Mouse (Mus musculus) MEL (cell line): ENCODE measurements around the gene Glmp. TPM values are rescaled to one million over a fixed set of nuclear protein-coding genes. Genes with fewer than 3 reads are reported as not detected.

Experiments used
- DNase-seq: peaks from one replicate; pipeline ENCODE4 v3.0.0; 2011; ENCODE audit warnings: low read depth, low spot score
- H3K27ac ChIP-seq: 2 replicates; pipeline ENCODE4 v1.5.1; 2012; ENCODE audit warnings: low read depth, mild to moderate bottlenecking, control low read depth, low read length, moderate library complexity; ENCODE audit not compliant: control insufficient read depth
- H3K27me3 ChIP-seq, 2 experiments: fragments of 150-350 bp in 1 of 2; sonication (generic) in 1 of 2; 2 replicates each; pipeline ENCODE4 v1.6.1; 2012; ENCODE audit warnings: low read length in 2 of 2, mild to moderate bottlenecking in 2 of 2, improper control_type of control experiment in 1 of 2, moderate library complexity in 1 of 2; ENCODE audit not compliant: insufficient read depth in 2 of 2, control insufficient read depth in 1 of 2
- H3K36me3 ChIP-seq, 2 experiments: 2 replicates each; pipeline ENCODE4 v1.6.1; 2012 to 2014; ENCODE audit warnings: low read length in 2 of 2, improper control_type of control experiment in 1 of 2, inconsistent platforms in 1 of 2, mild to moderate bottlenecking in 1 of 2; ENCODE audit not compliant: insufficient read depth in 2 of 2, control insufficient read depth in 1 of 2
- H3K4me1 ChIP-seq, 2 experiments: fragments of 150-350 bp in 1 of 2; sonication (generic) in 1 of 2; 2 replicates each; pipeline ENCODE4 v1.6.1; 2012; ENCODE audit warnings: low read length in 2 of 2, improper control_type of control experiment in 1 of 2, mild to moderate bottlenecking in 1 of 2; ENCODE audit not compliant: insufficient read depth in 2 of 2, control insufficient read depth in 1 of 2
- H3K4me3 ChIP-seq, 2 experiments: fragments of 150-350 bp in 1 of 2; sonication (generic) in 1 of 2; 2 replicates each; pipeline ENCODE4 v1.5.1; 2012; ENCODE audit warnings: low read depth in 2 of 2, low read length in 2 of 2, mild to moderate bottlenecking in 2 of 2, moderate library complexity in 2 of 2, control low read depth in 1 of 2, improper control_type of control experiment in 1 of 2; ENCODE audit not compliant: control insufficient read depth in 1 of 2, insufficient read depth in 1 of 2
- H3K79me2 ChIP-seq: 2 replicates; pipeline ENCODE4 v1.6.1; 2012; ENCODE audit warnings: mild to moderate bottlenecking, low read length, moderate library complexity; ENCODE audit not compliant: control insufficient read depth, poor library complexity, insufficient read depth
- H3K9ac ChIP-seq: 2 replicates; pipeline ENCODE4 v1.6.1; 2012; ENCODE audit warnings: low read depth, mild to moderate bottlenecking, control low read depth, low read length, moderate library complexity; ENCODE audit not compliant: control insufficient read depth, poor library complexity, severe bottlenecking
- H3K9me3 ChIP-seq: fragments of 150-350 bp; sonication (generic); replicated peaks from 2 replicates; pipeline ENCODE4 v1.6.1; 2012; ENCODE audit warnings: mild to moderate bottlenecking, low read length, improper control_type of control experiment, moderate library complexity; ENCODE audit not compliant: insufficient read depth
- BHLHE40 ChIP-seq: IDR thresholded peaks from 2 replicates; pipeline ENCODE4 v1.6.1; 2012; ENCODE audit warnings: low read depth, mild to moderate bottlenecking, inconsistent platforms, low read length, improper control_type of control experiment, borderline replicate concordance
- CHD1 ChIP-seq: IDR thresholded peaks from 2 replicates; pipeline ENCODE4 v1.6.1; 2012; ENCODE audit warnings: low read depth, mild to moderate bottlenecking, inconsistent platforms, low read length, improper control_type of control experiment
- CHD2 ChIP-seq: IDR thresholded peaks from 2 replicates; pipeline ENCODE4 v1.6.1; 2011; ENCODE audit warnings: low read length, improper control_type of control experiment
- ETS1 ChIP-seq: IDR thresholded peaks from 2 replicates; pipeline ENCODE4 v1.6.1; 2012; ENCODE audit warnings: low read depth, mild to moderate bottlenecking, inconsistent platforms, low read length, improper control_type of control experiment, moderate library complexity
- GATA1 ChIP-seq: IDR thresholded peaks from 2 replicates; pipeline ENCODE4 v1.6.1; 2011; ENCODE audit warnings: low read depth, low read length, improper control_type of control experiment
- MAFK ChIP-seq: IDR thresholded peaks from 2 replicates; pipeline ENCODE4 v1.6.1; 2011; ENCODE audit warnings: low read depth, mild to moderate bottlenecking, low read length, improper control_type of control experiment, borderline replicate concordance
- MEF2A ChIP-seq: IDR thresholded peaks from 2 replicates; pipeline ENCODE4 v1.6.1; 2014; ENCODE audit warnings: low read depth, mild to moderate bottlenecking, inconsistent platforms, low read length, improper control_type of control experiment; ENCODE audit not compliant: poor library complexity, insufficient replicate concordance, severe bottlenecking; ENCODE audit errors: extremely low read depth
- MXI1 ChIP-seq: IDR thresholded peaks from 2 replicates; pipeline ENCODE4 v1.6.1; 2011; ENCODE audit warnings: mild to moderate bottlenecking, low read depth, low read length, improper control_type of control experiment
- NELFE ChIP-seq: IDR thresholded peaks from 2 replicates; pipeline ENCODE4 v1.6.1; 2011; ENCODE audit warnings: low read depth, low read length, improper control_type of control experiment
- POLR2AphosphoS2 ChIP-seq: IDR thresholded peaks from 2 replicates; pipeline ENCODE4 v1.6.1; 2011; ENCODE audit warnings: low read length, improper control_type of control experiment
- POLR2AphosphoS5 ChIP-seq: IDR thresholded peaks from 2 replicates; pipeline ENCODE4 v1.6.1; 2012; ENCODE audit warnings: low read depth, borderline replicate concordance, mild to moderate bottlenecking, inconsistent platforms, low read length, moderate library complexity, mixed read lengths
- RAD21 ChIP-seq: IDR thresholded peaks from 2 replicates; pipeline ENCODE4 v1.6.1; 2011; ENCODE audit warnings: mild to moderate bottlenecking, low read depth, low read length, improper control_type of control experiment
- RCOR1 ChIP-seq: IDR thresholded peaks from 2 replicates; pipeline ENCODE4 v1.6.1; 2012; ENCODE audit warnings: low read depth, mild to moderate bottlenecking, inconsistent platforms, low read length, improper control_type of control experiment
- SMC3 ChIP-seq: IDR thresholded peaks from 2 replicates; pipeline ENCODE4 v1.6.1; 2011; ENCODE audit warnings: low read depth, low read length, improper control_type of control experiment
- TAL1 ChIP-seq: IDR thresholded peaks from 2 replicates; pipeline ENCODE4 v1.6.1; 2012; ENCODE audit warnings: mild to moderate bottlenecking, inconsistent platforms, low read length, moderate library complexity, mixed read lengths
- TBP ChIP-seq: IDR thresholded peaks from 2 replicates; pipeline ENCODE4 v1.8.0; 2011; ENCODE audit warnings: low read depth, low read length, improper control_type of control experiment
- USF1 ChIP-seq: IDR thresholded peaks from 2 replicates; pipeline ENCODE4 v1.6.1; 2014; ENCODE audit warnings: low read depth, mild to moderate bottlenecking, inconsistent platforms, low read length, improper control_type of control experiment, moderate library complexity
- USF2 ChIP-seq, 2 experiments: IDR thresholded peaks; 2 replicates each; pipeline ENCODE4 v1.6.1; 2011 to 2012; ENCODE audit warnings: improper control_type of control experiment in 2 of 2, low read length in 2 of 2, borderline replicate concordance in 1 of 2, inconsistent platforms in 1 of 2, low read depth in 1 of 2, mild to moderate bottlenecking in 1 of 2; ENCODE audit not compliant: insufficient read depth in 1 of 2
- ZMIZ1 ChIP-seq: IDR thresholded peaks from 2 replicates; pipeline ENCODE4 v1.6.1; 2012; ENCODE audit warnings: low read depth, mild to moderate bottlenecking, inconsistent platforms, low read length, improper control_type of control experiment, moderate library complexity
- ZNF384 ChIP-seq: IDR thresholded peaks from 2 replicates; pipeline ENCODE4 v1.6.1; 2012; ENCODE audit warnings: low read depth, mild to moderate bottlenecking, inconsistent platforms, low read length, improper control_type of control experiment
- polyA plus RNA-seq, 2 experiments: library from polyadenylated mRNA; stranded (reverse) in 1 of 2; unstranded in 1 of 2; fragments of >175 nt in 1 of 2; fragments of >200 nt in 1 of 2; gene quantifications; 2 replicates each; pipeline versions ENCODE4 v1.2.1 to v1.2.4; 2012; ENCODE audit warnings: low replicate concordance in 2 of 2, low read depth in 1 of 2; ENCODE audit not compliant: insufficient read length in 2 of 2, insufficient read depth in 1 of 2, missing spikeins in 1 of 2
- total RNA-seq: library from RNA; depleted of rRNA; stranded (reverse); fragments of 300-350 nt; gene quantifications from 2 replicates; pipeline ENCODE4 v1.2.3, GENCODE M21; 2012

Glmp gene
- total and polyA plus RNA-seq, 3 experiments: 47.6 to 181 TPM; not detected in 1

DNA sequence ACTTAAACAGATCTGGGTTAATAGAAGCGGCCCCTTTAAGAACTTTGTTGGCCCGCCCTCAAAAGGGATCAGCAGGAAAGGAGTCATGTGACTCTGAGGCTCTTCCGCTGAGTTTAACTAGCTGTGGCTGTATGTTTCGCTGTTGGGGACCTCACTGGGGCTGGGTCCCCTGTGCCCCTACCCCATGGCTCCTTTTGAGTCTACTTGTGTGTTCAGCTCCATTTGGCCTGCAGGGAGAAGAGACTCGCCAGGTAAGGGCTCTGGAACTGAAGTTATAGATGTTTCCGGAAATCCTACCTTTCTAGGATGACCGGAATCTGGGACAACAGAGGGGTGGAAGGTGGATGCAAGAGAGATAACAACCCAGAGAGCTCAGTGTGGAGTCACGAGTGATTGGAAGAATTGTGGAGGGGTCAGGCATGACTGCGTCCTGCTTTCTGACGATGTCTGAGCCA, at the start of gene Glmp (continued):
- TF ChIP-seq CHD1: no peak
- peak; percentile 68; the same call in 1 of the 2 replicates for TF ChIP-seq TBP
- 0 out of 2 replicates have a peak, but pooled peaks have one; percentile 58 for TF ChIP-seq ETS1

DNA sequence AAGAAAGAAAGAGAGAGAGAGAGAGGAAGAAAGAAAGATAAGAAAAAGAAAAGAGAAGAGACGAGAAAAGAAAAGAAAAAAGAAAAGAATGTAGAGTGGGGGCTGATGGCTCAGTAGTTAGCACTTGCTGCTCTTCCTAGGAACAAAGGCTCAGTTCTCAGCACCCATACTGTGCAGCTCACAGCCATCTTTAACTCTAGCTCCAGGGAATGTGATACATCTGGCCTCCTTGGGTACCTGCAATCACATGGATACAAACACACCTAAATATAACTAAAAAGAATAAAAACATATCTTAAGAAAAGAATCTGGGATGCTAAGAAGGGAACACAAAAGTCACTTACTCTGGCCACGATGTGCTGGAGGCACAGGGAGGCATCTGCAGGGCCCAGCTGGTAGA, 48.7 kb upstream of the Glmp start:
- H3K4me3 ChIP-seq: no peak overlapping the region
- no peak for DNase-seq
- no peak overlapping the region for H3K27ac ChIP-seq
- no peaks in the 10 kb centered on the region for H3K9me3 ChIP-seq
- no peak overlapping the region for H3K9ac ChIP-seq
- TF ChIP-seq POLR2AphosphoS5 (no peak), ZNF384 (no peak), MXI1 (no peak), RAD21 (no peak), USF2 (IDR thresholded peaks at IDR 0.05; ENCODE audit: borderline replicate concordance in 1 of 2, insufficient read depth in 1 of 2, low read depth in 1 of 2, low read length in 2 of 2) (no peak), NELFE (no peak), MEF2A (no peak), USF1 (no peak), ZMIZ1 (no peak), ETS1 (no peak), CHD1 (no peak), POLR2AphosphoS2 (no peak), CHD2 (no peak), GATA1 (no peak), MAFK (no peak), SMC3 (no peak), TAL1 (no peak), RCOR1 (no peak), BHLHE40 (no peak)
- no peaks in the 10 kb centered on the region for H3K79me2 ChIP-seq
- H3K27me3 ChIP-seq: no peaks in the 10 kb centered on the region
- H3K4me1 ChIP-seq: peaks cover 2 to 3% of the 10 kb centered on the region in 2 experiments; a peak in 2 of 4 replicates
- peaks cover 0 to 3% of the 10 kb centered on the region in 2 experiments; a peak in 1 of 4 replicates for H3K36me3 ChIP-seq
